Comparison of ENCODE assay signal across 21 mouse cellular contexts in the genomic region with DNA sequence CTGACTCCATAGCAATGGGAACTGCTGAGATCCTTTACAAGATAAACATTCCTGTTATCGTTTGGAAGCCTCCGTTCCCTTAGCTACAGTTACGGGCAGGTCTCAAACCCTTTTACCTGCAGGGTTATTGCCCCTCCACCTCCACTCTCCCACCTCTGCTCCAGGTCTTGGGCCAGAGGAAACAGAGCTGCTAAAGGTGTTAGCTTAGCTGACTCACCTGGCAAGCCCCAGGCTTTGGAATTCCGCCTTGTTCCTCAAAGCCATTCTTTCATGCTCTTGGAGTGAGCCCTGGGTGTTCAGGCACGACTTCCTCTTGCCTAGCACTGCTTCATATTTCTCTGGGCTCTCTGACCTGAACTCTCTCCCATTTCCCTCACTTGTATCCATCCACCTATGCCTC.
DNase-seq lines count a peak whose midpoint lies in the region; ATAC-seq lines count a peak whose summit lies in the region.
"Had no signal": no experiment of that assay in that cellular context is flagged by ENCODE, and none has a peak within 500 bp of the region (broad histone marks: within the 10 kb centered on the region; RNA-seq: fewer than 3 reads in every experiment).

No protein-coding gene starts in this region.

- no peak overlapping the region for H3K4me2 ChIP-seq in stomach, embryonic 15.5 days
- H3K4me2 ChIP-seq in midbrain, embryonic 11.5 days, result no peak overlapping the region
- H3K4me2 ChIP-seq: heart, embryonic 13.5 days; limb, embryonic 12.5 days; liver, embryonic 11.5 days had no signal

- 0 out of 2 replicates have a peak, but pooled peaks have one; percentile 22 for ATAC-seq in stomach, embryonic 15.5 days (ENCODE audit: insufficient read depth, low FRiP score, low read depth)
- ATAC-seq in midbrain, embryonic 11.5 days (ENCODE audit: low FRiP score), result no peak
- ATAC-seq: forebrain, embryonic 14.5 days had no signal

- no peak overlapping the region for H3K9ac ChIP-seq in stomach, embryonic 15.5 days
- H3K9ac ChIP-seq in midbrain, embryonic 11.5 days (ENCODE audit: low read length), result no peak overlapping the region
- H3K9ac ChIP-seq: heart, embryonic 13.5 days; limb, embryonic 12.5 days had no signal

- no peaks in the 10 kb centered on the region for H3K36me3 ChIP-seq in stomach, embryonic 15.5 days
- no peaks in the 10 kb centered on the region for H3K36me3 ChIP-seq in midbrain, embryonic 11.5 days (ENCODE audit: control insufficient read depth, insufficient read depth, low read length)
- H3K36me3 ChIP-seq: heart, embryonic 13.5 days; midbrain, embryonic 10.5 days had no signal

- no peaks in the 10 kb centered on the region for H3K27me3 ChIP-seq in stomach, embryonic 15.5 days (replicated peaks)
- H3K27me3 ChIP-seq in midbrain, embryonic 11.5 days (ENCODE audit: control insufficient read depth, insufficient read depth, low read length), result no peaks in the 10 kb centered on the region
- H3K27me3 ChIP-seq: heart, embryonic 13.5 days; limb, embryonic 12.5 days had no signal

- no peaks in the 10 kb centered on the region for H3K4me1 ChIP-seq in stomach, embryonic 15.5 days
- H3K4me1 ChIP-seq in midbrain, embryonic 11.5 days (ENCODE audit: control insufficient read depth, insufficient read depth, low read length), result peaks cover 2% of the 10 kb centered on the region; the same call in 1 of the 2 replicates

- H3K9me3 ChIP-seq in stomach, embryonic 15.5 days, result no peaks in the 10 kb centered on the region
- no peaks in the 10 kb centered on the region for H3K9me3 ChIP-seq in midbrain, embryonic 11.5 days (ENCODE audit: control insufficient read depth, low read length)
- H3K9me3 ChIP-seq: heart, embryonic 13.5 days; limb, embryonic 12.5 days; midbrain, embryonic 10.5 days had no signal

- no peak overlapping the region for H3K4me3 ChIP-seq in stomach, embryonic 15.5 days (replicated peaks)
- no peak overlapping the region for H3K4me3 ChIP-seq in midbrain, embryonic 11.5 days (ENCODE audit: low read depth, low read length)
- H3K4me3 ChIP-seq: heart, embryonic 13.5 days; limb, embryonic 12.5 days; midbrain, embryonic 10.5 days had no signal

- DNase-seq in gonadal fat pad, adult 2 months (ENCODE audit: low read depth), result peak; percentile 46
- DNase-seq in lung, adult 18-20 months, result peak; percentile 62 to 70
- peak; percentile 20 for DNase-seq in lung, postnatal 10 days
- no peak for DNase-seq in cerebellum, adult 11 months
- DNase-seq in right cerebral cortex, postnatal 4 days, result no peak
- no peak for DNase-seq in midbrain, embryonic 11.5 days (ENCODE audit: low spot score, missing footprints)
- DNase-seq: adrenal gland, adult 2 months; cerebellum, adult 8-10 months; cerebellum, postnatal 36 days; heart, adult 18-20 months; heart, postnatal 14 days; kidney, adult 2 months; kidney, postnatal 10 days; layer of hippocampus, postnatal 36 days; thymus, postnatal 25 days had no signal

- 64% methylated on average over 5 of the region's 5 CpGs for WGBS in stomach, embryonic 15.5 days
- 79% methylated on average over 5 of the region's 5 CpGs for WGBS in midbrain, embryonic 11.5 days

- H3K27ac ChIP-seq in stomach, embryonic 15.5 days, result peak overlapping the region; percentile 31; the same call in 1 of the 2 replicates
- no peak overlapping the region for H3K27ac ChIP-seq in midbrain, embryonic 11.5 days (ENCODE audit: low read depth, low read length)
- H3K27ac ChIP-seq: heart, embryonic 13.5 days; limb, embryonic 12.5 days; midbrain, embryonic 10.5 days had no signal

Comparison
In these comparisons a context has a peak if more than half of its experiments do, and no peak if none do; other contexts are left out.
1. DNase-seq: peak in gonadal fat pad, adult 2 months (single experiment), lung, adult 18-20 months (2 of 2) and lung, postnatal 10 days (single experiment); none in cerebellum, adult 11 months (single experiment), right cerebral cortex, postnatal 4 days (single experiment) and midbrain, embryonic 11.5 days (single experiment).